In genomic region chr14:122756671-122757070, GRCm38 (mm10) we compare ENCODE assay signal across 21 mouse cellular contexts.
DNase-seq lines count a peak whose midpoint lies in the region; ATAC-seq lines count a peak whose summit lies in the region.
"Had no signal": no experiment of that assay in that cellular context is flagged by ENCODE, and none has a peak within 500 bp of the region (broad histone marks: within the 10 kb centered on the region; RNA-seq: fewer than 3 reads in every experiment).

No protein-coding gene starts in this region.

- ATAC-seq in midbrain, embryonic 11.5 days (ENCODE audit: low FRiP score): no peak
- no peak for ATAC-seq in midbrain, embryonic 13.5 days
- ATAC-seq: activated CD4-positive, CD25-positive, alpha-beta regulatory T cell, adult 4 months; CD4-positive, CD25-positive, alpha-beta regulatory T cell, adult 4 months; Patski had no signal

- no peaks in the 10 kb centered on the region for H3K36me3 ChIP-seq in midbrain, embryonic 11.5 days (ENCODE audit: control insufficient read depth, insufficient read depth, low read length)
- H3K36me3 ChIP-seq in midbrain, embryonic 13.5 days: no peaks in the 10 kb centered on the region
- H3K36me3 ChIP-seq: G1E had no signal

- H3K4me1 ChIP-seq in midbrain, embryonic 11.5 days (ENCODE audit: control insufficient read depth, insufficient read depth, low read length): no peaks in the 10 kb centered on the region
- H3K4me1 ChIP-seq in midbrain, embryonic 13.5 days (replicated peaks): peaks cover 5% of the 10 kb centered on the region

- no peaks in the 10 kb centered on the region for H3K27me3 ChIP-seq in midbrain, embryonic 11.5 days (ENCODE audit: control insufficient read depth, insufficient read depth, low read length)
- H3K27me3 ChIP-seq in midbrain, embryonic 13.5 days: no peaks in the 10 kb centered on the region
- H3K27me3 ChIP-seq: CH12.LX, Patski had no signal

- H3K4me2 ChIP-seq in midbrain, embryonic 11.5 days: no peak overlapping the region
- no peak overlapping the region for H3K4me2 ChIP-seq in midbrain, embryonic 13.5 days (replicated peaks)

- no peak overlapping the region for H3K27ac ChIP-seq in midbrain, embryonic 11.5 days (ENCODE audit: low read depth, low read length)
- no peak overlapping the region for H3K27ac ChIP-seq in midbrain, embryonic 13.5 days

- WGBS in midbrain, embryonic 11.5 days: 100% methylated on average over 1 of the region's 1 CpGs
- 98% methylated on average over 1 of the region's 1 CpGs for WGBS in midbrain, embryonic 13.5 days

- DNase-seq in cerebellum, postnatal 10 days: peak; percentile 58 to 62
- no peak for DNase-seq in cerebellum, adult 18-20 months
- peak; percentile 27 to 43 for DNase-seq in cerebellum, postnatal 14 days
- DNase-seq in cerebellum, adult 9-11 months: no peak
- DNase-seq in midbrain, embryonic 11.5 days (ENCODE audit: low spot score, missing footprints): peak; percentile 19
- DNase-seq: adrenal gland, adult 2 months; adrenal gland, adult 8-10 months; adrenal gland, postnatal 10 days; adrenal gland, postnatal 14 days; adrenal gland, postnatal 25 days; adrenal gland, postnatal 36 days; B cell, adult 2 months; cerebellum, adult 11 months; cerebellum, adult 11-12 months; cerebellum, adult 2 months had no signal

- no peaks in the 10 kb centered on the region for H3K9me3 ChIP-seq in midbrain, embryonic 11.5 days (ENCODE audit: control insufficient read depth, low read length)
- H3K9me3 ChIP-seq in midbrain, embryonic 13.5 days: no peaks in the 10 kb centered on the region
- H3K9me3 ChIP-seq: G1E had no signal

- no peak overlapping the region for H3K9ac ChIP-seq in midbrain, embryonic 11.5 days (ENCODE audit: low read length)
- no peak overlapping the region for H3K9ac ChIP-seq in midbrain, embryonic 13.5 days (replicated peaks)

- H3K4me3 ChIP-seq in midbrain, embryonic 11.5 days (ENCODE audit: low read depth, low read length): no peak overlapping the region
- no peak overlapping the region for H3K4me3 ChIP-seq in midbrain, embryonic 13.5 days (replicated peaks)

Comparison
In these comparisons a context has a peak if more than half of its experiments do, and no peak if none do; other contexts are left out.
1. DNase-seq: peak in cerebellum, postnatal 10 days (2 of 2), cerebellum, postnatal 14 days (2 of 2) and midbrain, embryonic 11.5 days (single experiment); none in cerebellum, adult 18-20 months (0 of 2) and cerebellum, adult 9-11 months (single experiment).